Mouse (Mus musculus) megakaryocyte, embryonic 14.5 days (primary cell): Measurements from ENCODE around the gene Wnt9b.

ENCODE experiments used
- FLI1 ChIP-seq: IDR thresholded peaks from 2 replicates; pipeline ENCODE4 v1.6.1; 2012; ENCODE audit warnings: low read length, inconsistent platforms, mixed read lengths
- GATA1 ChIP-seq: IDR thresholded peaks from 3 replicates; pipeline ENCODE4 v1.6.1; 2012; ENCODE audit warnings: mixed read lengths, low read length, inconsistent platforms, borderline replicate concordance

GRCm38 (mm10) chr11:103685261-103685736 lies 64.3 kb downstream of the Wnt9b start:
- TF ChIP-seq GATA1 (no peak), FLI1 (no peak)
